Mouse (Mus musculus): ENCODE measurements around the gene Mdga2. TPM values are rescaled to one million over a fixed set of nuclear protein-coding genes. Genes with fewer than 3 reads are reported as not detected.

The Mdga2 gene
- 3.7 TPM in 2 replicates for polyA plus RNA-seq (2014; fragmentation: Nextera tagmentation; extraction: Ambion mirVana)

DNA sequence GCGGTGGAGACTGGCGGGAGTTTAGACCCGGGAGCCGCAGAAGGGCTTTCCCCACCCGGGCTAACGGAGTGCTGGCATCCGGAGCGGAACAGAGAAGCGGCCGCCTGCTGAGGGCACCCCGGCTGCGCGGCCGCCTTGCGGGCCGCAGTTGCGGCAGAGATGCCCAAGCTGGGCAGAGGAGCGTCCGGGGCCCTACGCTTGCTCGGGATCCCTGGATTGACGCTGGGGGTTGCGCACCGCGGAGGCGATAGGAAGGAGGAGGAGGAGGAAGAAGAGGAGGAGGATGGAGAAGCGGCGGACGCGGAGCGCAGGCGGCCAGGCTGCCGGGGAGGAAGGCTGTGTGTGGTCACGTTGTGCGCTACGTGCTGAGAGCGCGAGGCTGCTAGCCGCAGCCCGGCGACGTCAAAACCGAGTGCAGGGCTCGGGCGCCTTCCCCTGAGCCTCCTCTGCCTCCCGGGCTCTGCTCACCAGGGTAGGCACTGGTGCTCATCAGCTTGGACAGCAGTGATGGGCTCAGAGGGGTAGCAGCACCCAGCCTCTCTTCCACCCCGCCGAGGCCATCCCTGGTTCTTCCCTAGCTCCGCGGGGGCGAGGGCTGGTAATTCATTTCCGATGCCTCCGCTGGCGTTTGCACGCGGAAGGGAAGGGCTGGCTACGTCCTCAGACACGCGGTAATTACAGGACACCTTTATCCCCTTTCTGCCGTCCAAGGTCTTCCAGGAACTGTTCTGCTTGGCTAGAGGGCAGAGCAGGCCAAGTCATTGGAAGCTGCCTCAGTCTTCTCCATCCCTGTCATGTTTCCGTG, at the start of gene Mdga2:
Gene Mdga2 (minus strand): TSS at position 329 of the 805 bp plus-strand sequence.
- under 1% methylated on average over 57 of the region's 61 CpGs for WGBS
- no peaks in the 10 kb centered on the region; the same call in 1 of the 2 replicates for H3K27me3 ChIP-seq (ENCODE audit: control insufficient read depth, insufficient read depth, low read length)
- peak within 1 kb of the TSS; percentile 68 for H3K9ac ChIP-seq (ENCODE audit: low read length)
- peak within 1 kb of the TSS; percentile 67 for H3K4me3 ChIP-seq (ENCODE audit: low read depth, low read length)
- H3K27ac ChIP-seq (ENCODE audit: low read depth, low read length) = peak within 1 kb of the TSS; percentile 50
- peak within 1 kb of the TSS; percentile 94 for H3K4me2 ChIP-seq (ENCODE audit: low read depth)
- H3K9me3 ChIP-seq (ENCODE audit: control insufficient read depth, low read length) = no peaks in the 10 kb centered on the region
- no peaks in the 10 kb centered on the region for H3K4me1 ChIP-seq (ENCODE audit: control insufficient read depth, insufficient read depth, low read length)
- DNase-seq (ENCODE audit: low spot score) (peak; percentile 67), ATAC-seq (ENCODE audit: insufficient read depth, low FRiP score, low TSS enrichment) (peak; percentile 73)
- H3K36me3 ChIP-seq (ENCODE audit: control insufficient read depth, insufficient read depth, low read length) = no peaks in the 10 kb centered on the region

DNA sequence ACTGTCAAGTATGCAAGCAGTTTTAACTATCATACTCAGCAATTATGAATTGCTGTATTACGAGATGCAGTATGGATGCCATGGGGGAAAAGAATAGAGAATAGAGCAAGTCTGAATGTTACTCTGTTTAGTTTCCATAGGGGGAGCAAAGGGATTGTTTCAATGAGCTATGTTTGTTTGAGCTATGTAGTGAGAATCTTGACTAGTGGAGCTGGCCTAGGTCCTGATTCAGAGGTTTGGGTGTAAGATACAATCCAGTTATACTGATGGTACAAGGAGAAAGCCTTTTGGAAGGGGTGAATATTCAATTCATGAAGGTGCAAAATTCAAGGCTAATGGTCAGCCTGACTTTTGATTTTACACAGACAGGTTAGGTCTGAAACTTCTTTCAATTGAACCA, 45.1 kb upstream of the Mdga2 start:
- H3K9me3 ChIP-seq (ENCODE audit: control insufficient read depth, low read length) = no peaks in the 10 kb centered on the region
- H3K4me1 ChIP-seq (ENCODE audit: control insufficient read depth, insufficient read depth, low read length) = no peaks in the 10 kb centered on the region
- no peak overlapping the region for H3K9ac ChIP-seq (ENCODE audit: low read length)
- WGBS = 89% methylated on average over 1 of the region's 1 CpGs
- DNase-seq (ENCODE audit: low spot score) = no peak
- H3K4me3 ChIP-seq (ENCODE audit: low read depth, low read length) = no peak overlapping the region
- H3K27ac ChIP-seq (ENCODE audit: low read depth, low read length) = no peak overlapping the region
- no peaks in the 10 kb centered on the region for H3K36me3 ChIP-seq (ENCODE audit: control insufficient read depth, insufficient read depth, low read length)
- H3K27me3 ChIP-seq (ENCODE audit: control insufficient read depth, insufficient read depth, low read length) = no peaks in the 10 kb centered on the region
- H3K4me2 ChIP-seq (ENCODE audit: low read depth) = no peak overlapping the region
- ATAC-seq (ENCODE audit: insufficient read depth, low FRiP score, low TSS enrichment) = no peak

DNA sequence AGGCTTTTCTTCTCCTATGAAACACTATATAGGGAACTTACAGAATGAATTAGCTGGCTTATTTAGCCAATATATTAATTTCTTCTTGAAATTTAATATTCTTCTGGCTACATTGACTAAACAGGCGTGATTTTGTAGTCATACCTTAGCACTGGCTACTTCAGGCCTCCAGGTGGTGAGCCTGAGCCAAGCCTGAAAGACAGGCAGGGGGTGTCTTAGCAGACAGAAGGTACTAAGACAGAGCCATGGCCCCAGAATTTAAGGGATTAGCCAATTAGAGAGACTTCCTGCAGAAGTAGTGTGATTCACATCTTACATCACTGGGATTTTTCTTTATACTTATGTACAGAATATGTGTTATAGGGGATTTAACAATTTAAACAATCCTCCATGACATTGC, 1.2 kb upstream of the Mdga2 start:
- no peak overlapping the region for H3K4me2 ChIP-seq (ENCODE audit: low read depth)
- WGBS = 49% methylated on average over 1 of the region's 1 CpGs

DNA sequence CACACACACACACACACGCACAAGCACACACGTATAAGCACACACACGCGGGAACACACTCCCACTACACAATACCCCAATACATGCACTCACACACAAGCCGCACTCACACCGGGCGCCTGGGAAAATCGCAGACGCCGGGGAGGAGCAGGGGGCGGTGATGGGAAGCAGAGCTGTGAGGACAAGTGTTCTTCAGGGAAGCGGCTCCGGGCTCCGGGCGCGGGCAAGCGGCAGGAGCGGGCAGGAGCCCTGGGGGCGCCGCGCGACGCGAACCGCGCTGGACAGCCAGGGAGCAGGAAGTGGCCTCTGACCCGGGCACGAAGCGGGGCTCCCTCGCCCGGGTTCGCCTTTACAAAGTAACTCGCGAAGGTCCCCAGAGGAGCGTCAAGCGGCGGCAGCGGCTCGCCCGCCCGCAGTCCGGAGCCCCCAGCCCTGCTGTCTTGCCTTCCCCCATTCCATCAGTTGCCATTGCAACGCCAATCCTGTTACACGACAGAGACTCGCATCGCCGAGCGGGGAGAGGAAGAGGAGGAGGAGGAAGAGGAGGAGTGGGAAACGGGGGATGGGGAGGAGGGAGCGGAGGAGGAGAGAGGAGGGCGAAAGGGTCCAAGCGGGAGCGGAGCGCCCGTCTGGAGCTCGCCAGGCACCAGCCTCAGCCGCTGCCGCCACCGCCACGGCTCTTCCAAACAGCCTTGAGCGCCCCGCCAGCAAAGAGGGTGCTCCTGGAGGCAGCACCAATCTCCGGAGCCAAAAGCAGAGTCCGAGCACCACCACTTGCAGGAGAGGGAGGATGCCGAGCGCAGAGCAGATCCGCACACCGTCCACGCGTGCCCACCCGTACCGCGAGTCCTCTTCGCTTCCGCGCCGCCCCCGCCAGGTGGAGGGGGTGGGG, 774 bp downstream of the Mdga2 start:
- ATAC-seq (ENCODE audit: insufficient read depth, low FRiP score, low TSS enrichment) (peak; percentile 70), DNase-seq (ENCODE audit: low spot score) (peak; percentile 74)
- Histone ChIP-seq H3K27ac (ENCODE audit: low read depth, low read length) (peak overlapping the region; percentile 50; the same call in 1 of the 2 replicates), H3K27me3 (ENCODE audit: control insufficient read depth, insufficient read depth, low read length) (no peaks in the 10 kb centered on the region; the same call in 1 of the 2 replicates), H3K36me3 (ENCODE audit: control insufficient read depth, insufficient read depth, low read length) (no peaks in the 10 kb centered on the region), H3K9ac (ENCODE audit: low read length) (peak overlapping the region; percentile 68), H3K4me3 (ENCODE audit: low read depth, low read length) (peak overlapping the region; percentile 67), H3K4me2 (ENCODE audit: low read depth) (peak overlapping the region; percentile 94), H3K4me1 (ENCODE audit: control insufficient read depth, insufficient read depth, low read length) (no peaks in the 10 kb centered on the region), H3K9me3 (ENCODE audit: control insufficient read depth, low read length) (no peaks in the 10 kb centered on the region)
- WGBS = 0% methylated on average over 76 of the region's 78 CpGs

More for the DNA sequence above, 1.2 kb upstream of the Mdga2 start:
- no peak overlapping the region for H3K27ac ChIP-seq (ENCODE audit: low read depth, low read length)
- H3K9ac ChIP-seq (ENCODE audit: low read length) = no peak overlapping the region
- DNase-seq (ENCODE audit: low spot score) (no peak), ATAC-seq (ENCODE audit: insufficient read depth, low FRiP score, low TSS enrichment) (no peak)
- H3K4me3 ChIP-seq (ENCODE audit: low read depth, low read length) = no peak overlapping the region
- no peaks in the 10 kb centered on the region for H3K4me1 ChIP-seq (ENCODE audit: control insufficient read depth, insufficient read depth, low read length)
- no peaks in the 10 kb centered on the region for H3K9me3 ChIP-seq (ENCODE audit: control insufficient read depth, low read length)
- H3K27me3 ChIP-seq (ENCODE audit: control insufficient read depth, insufficient read depth, low read length) = no peaks in the 10 kb centered on the region; the same call in 1 of the 2 replicates
- H3K36me3 ChIP-seq (ENCODE audit: control insufficient read depth, insufficient read depth, low read length) = no peaks in the 10 kb centered on the region

DNA sequence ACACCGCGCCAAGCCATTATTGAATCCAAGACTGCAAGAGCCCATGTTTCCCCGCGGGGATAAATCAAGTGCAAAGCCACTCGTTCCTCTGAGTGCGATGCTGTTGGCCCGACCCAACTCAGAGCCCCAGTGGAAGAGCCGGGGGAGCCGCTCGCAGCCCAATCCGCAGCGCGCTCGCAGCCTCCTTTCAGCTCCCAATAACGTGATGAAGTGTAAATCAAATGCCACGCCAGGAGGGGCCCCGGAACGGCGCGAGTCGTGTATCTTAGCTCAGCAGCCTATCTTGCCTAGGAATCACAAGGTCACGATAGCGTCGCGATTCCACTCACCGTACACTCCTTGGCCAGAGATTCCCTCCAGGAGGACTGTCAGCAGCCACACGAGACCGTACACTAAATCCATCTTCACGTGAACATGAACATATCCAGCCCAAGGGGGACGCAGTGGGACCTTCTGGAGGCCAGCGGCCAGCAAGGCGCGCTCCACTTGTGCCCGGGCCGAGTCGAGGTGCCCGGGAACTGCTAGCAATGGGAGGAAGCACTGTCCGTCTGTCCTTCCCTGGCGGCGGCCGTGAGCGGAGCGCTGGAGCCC, 1.6 kb downstream of the Mdga2 start:
- under 1% methylated on average over 43 of the region's 43 CpGs for WGBS
- DNase-seq (ENCODE audit: low spot score) (peak; percentile 69), ATAC-seq (ENCODE audit: insufficient read depth, low FRiP score, low TSS enrichment) (peak; percentile 26)
- Histone ChIP-seq H3K4me3 (ENCODE audit: low read depth, low read length) (peak overlapping the region; percentile 67), H3K9ac (ENCODE audit: low read length) (peak overlapping the region; percentile 49), H3K36me3 (ENCODE audit: control insufficient read depth, insufficient read depth, low read length) (no peaks in the 10 kb centered on the region), H3K27me3 (ENCODE audit: control insufficient read depth, insufficient read depth, low read length) (no peaks in the 10 kb centered on the region; the same call in 1 of the 2 replicates), H3K9me3 (ENCODE audit: control insufficient read depth, low read length) (no peaks in the 10 kb centered on the region), H3K4me1 (ENCODE audit: control insufficient read depth, insufficient read depth, low read length) (no peaks in the 10 kb centered on the region), H3K4me2 (ENCODE audit: low read depth) (peak overlapping the region; percentile 94), H3K27ac (ENCODE audit: low read depth, low read length) (no peak overlapping the region)

DNA sequence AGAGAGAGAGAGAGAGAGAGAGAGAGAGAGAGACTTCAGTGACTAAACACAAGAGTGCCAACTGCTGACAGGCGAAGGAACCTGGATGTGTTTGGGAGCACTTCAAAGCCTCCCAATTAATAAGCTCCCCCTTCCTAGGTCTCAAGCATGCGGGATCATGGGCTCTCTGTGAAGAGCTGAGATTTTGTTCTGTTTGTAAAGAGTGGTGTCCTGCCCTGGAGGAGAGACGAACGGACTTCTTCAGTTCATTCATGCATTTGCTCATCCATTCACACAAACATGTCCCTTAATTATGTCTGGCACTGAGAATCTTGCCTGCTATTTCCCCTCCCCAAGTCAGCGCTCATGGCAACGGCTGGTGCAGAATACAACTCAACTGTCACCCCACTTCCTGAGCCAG, 2.3 kb downstream of the Mdga2 start:
- DNase-seq (ENCODE audit: low spot score) (peak; percentile 24), ATAC-seq (ENCODE audit: insufficient read depth, low FRiP score, low TSS enrichment) (no peak)
- Histone ChIP-seq H3K27me3 (ENCODE audit: control insufficient read depth, insufficient read depth, low read length) (no peaks in the 10 kb centered on the region; the same call in 1 of the 2 replicates), H3K9ac (ENCODE audit: low read length) (no peak overlapping the region), H3K36me3 (ENCODE audit: control insufficient read depth, insufficient read depth, low read length) (no peaks in the 10 kb centered on the region), H3K27ac (ENCODE audit: low read depth, low read length) (no peak overlapping the region), H3K4me1 (ENCODE audit: control insufficient read depth, insufficient read depth, low read length) (no peaks in the 10 kb centered on the region), H3K4me3 (ENCODE audit: low read depth, low read length) (peak overlapping the region; percentile 67), H3K9me3 (ENCODE audit: control insufficient read depth, low read length) (no peaks in the 10 kb centered on the region), H3K4me2 (ENCODE audit: low read depth) (peak overlapping the region; percentile 94)
- 1% methylated on average over 6 of the region's 6 CpGs for WGBS

DNA sequence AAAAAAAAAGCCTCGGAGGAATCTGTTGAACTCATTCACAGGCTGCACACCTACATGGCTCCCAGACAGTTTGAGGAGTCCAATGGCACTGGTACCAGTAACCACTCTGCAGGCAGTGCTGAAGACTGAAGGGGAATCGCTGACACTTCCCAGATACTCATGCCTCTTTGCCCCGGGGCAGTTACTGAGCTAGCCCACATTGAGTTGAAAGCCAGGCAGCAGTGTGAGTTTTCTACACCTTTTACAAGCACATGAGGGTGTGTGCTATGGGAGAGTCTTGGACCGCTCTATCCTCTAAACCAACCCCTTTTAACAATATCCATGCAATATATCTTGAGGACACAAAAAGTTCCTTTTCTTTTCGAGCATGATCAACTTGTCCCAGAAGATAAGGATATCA, 2.8 kb downstream of the Mdga2 start:
- no peak for ATAC-seq (ENCODE audit: insufficient read depth, low FRiP score, low TSS enrichment)
- peak overlapping the region; percentile 67; the same call in 1 of the 2 replicates for H3K4me3 ChIP-seq (ENCODE audit: low read depth, low read length)

DNA sequence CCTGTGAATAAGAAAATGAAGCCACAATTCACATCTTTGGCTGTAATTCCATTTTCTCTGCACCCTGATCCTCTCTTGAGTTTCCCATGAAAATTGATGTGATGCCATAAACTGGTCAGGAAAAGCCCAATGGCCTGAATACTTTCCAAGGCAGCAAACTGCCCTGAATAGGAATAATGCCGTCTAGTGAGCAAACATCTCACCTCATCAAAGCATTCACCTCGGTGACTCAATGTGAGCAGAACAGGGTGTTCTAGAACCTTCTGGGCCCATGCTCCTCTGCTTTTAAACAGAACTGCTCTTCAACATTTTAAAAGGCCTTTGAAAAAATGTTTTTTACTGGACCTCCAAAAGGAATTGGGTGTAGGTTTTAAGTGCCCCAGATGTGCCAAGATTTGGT, 9.5 kb downstream of the Mdga2 start:
- ATAC-seq (ENCODE audit: insufficient read depth, low FRiP score, low TSS enrichment) (no peak), DNase-seq (ENCODE audit: low spot score) (no peak)
- Histone ChIP-seq H3K27ac (ENCODE audit: low read depth, low read length) (no peak overlapping the region), H3K9ac (ENCODE audit: low read length) (no peak overlapping the region), H3K9me3 (ENCODE audit: control insufficient read depth, low read length) (no peaks in the 10 kb centered on the region), H3K27me3 (ENCODE audit: control insufficient read depth, insufficient read depth, low read length) (no peaks in the 10 kb centered on the region), H3K4me1 (ENCODE audit: control insufficient read depth, insufficient read depth, low read length) (no peaks in the 10 kb centered on the region), H3K4me3 (ENCODE audit: low read depth, low read length) (no peak overlapping the region), H3K36me3 (ENCODE audit: control insufficient read depth, insufficient read depth, low read length) (no peaks in the 10 kb centered on the region), H3K4me2 (ENCODE audit: low read depth) (no peak overlapping the region)
- 66% methylated on average over 2 of the region's 2 CpGs for WGBS

More for the DNA sequence above, 2.8 kb downstream of the Mdga2 start:
- Histone ChIP-seq H3K9ac (ENCODE audit: low read length) (no peak overlapping the region), H3K36me3 (ENCODE audit: control insufficient read depth, insufficient read depth, low read length) (no peaks in the 10 kb centered on the region), H3K27me3 (ENCODE audit: control insufficient read depth, insufficient read depth, low read length) (no peaks in the 10 kb centered on the region; the same call in 1 of the 2 replicates), H3K4me1 (ENCODE audit: control insufficient read depth, insufficient read depth, low read length) (no peaks in the 10 kb centered on the region), H3K9me3 (ENCODE audit: control insufficient read depth, low read length) (no peaks in the 10 kb centered on the region), H3K27ac (ENCODE audit: low read depth, low read length) (no peak overlapping the region), H3K4me2 (ENCODE audit: low read depth) (peak overlapping the region; percentile 94; the same call in 1 of the 2 replicates)
- 21% methylated on average over 5 of the region's 5 CpGs for WGBS
- DNase-seq (ENCODE audit: low spot score) = no peak

Data from neural tube, embryonic 11.5 days (tissue).